Mouse (Mus musculus): ENCODE measurements around the gene Fut4.

Fut4 gene

GRCm38 (mm10) chr9:14752001-14752522 is at the start of gene Fut4:
Gene Fut4, minus strand, starts transcription at chr9:14752393.
- no peak for DNase-seq (ENCODE audit: low spot score in 2 of 2)

- DNase-seq (ENCODE audit: low spot score in 2 of 2): no peak
Measured at GRCm38 (mm10) chr9:14787356-14787755, 35.2 kb upstream of the Fut4 start.

- DNase-seq (ENCODE audit: low spot score in 2 of 2): peak; percentile 89 to 92
Measured at GRCm38 (mm10) chr9:14784039-14785002, 32.1 kb upstream of the Fut4 start, which contains the start of the genes Mre11a and Ankrd49. Gene Mre11a, plus strand, starts transcription at chr9:14784654. Gene Ankrd49, minus strand, starts transcription at chr9:14784856.

GRCm38 (mm10) chr9:14778341-14778740 is 26.1 kb upstream of the Fut4 start:
- no peak for DNase-seq (ENCODE audit: low spot score in 2 of 2)

GRCm38 (mm10) chr9:14773813-14774212 is 21.6 kb upstream of the Fut4 start:
- DNase-seq (ENCODE audit: low spot score in 2 of 2): no peak

GRCm38 (mm10) chr9:14772074-14772473 is 19.9 kb upstream of the Fut4 start:
- no peak for DNase-seq (ENCODE audit: low spot score in 2 of 2)

- DNase-seq (ENCODE audit: low spot score in 2 of 2): no peak
Measured at GRCm38 (mm10) chr9:14770803-14771471, 18.7 kb upstream of the Fut4 start, which contains the start of gene 1700012B09Rik. Gene 1700012B09Rik, minus strand, starts transcription at chr9:14771030.

GRCm38 (mm10) chr9:14769811-14770210 is 17.6 kb upstream of the Fut4 start:
- DNase-seq (ENCODE audit: low spot score in 2 of 2): no peak

- no peak for DNase-seq (ENCODE audit: low spot score in 2 of 2)
Measured at GRCm38 (mm10) chr9:14764765-14765164, 12.6 kb upstream of the Fut4 start.

- no peak for DNase-seq (ENCODE audit: low spot score in 2 of 2)
Measured at GRCm38 (mm10) chr9:14759261-14759660, 7.1 kb upstream of the Fut4 start.

GRCm38 (mm10) chr9:14758590-14758989 is 6.4 kb upstream of the Fut4 start:
- no peak for DNase-seq (ENCODE audit: low spot score in 2 of 2)

GRCm38 (mm10) chr9:14754469-14754868 is 2.3 kb upstream of the Fut4 start:
- no peak for DNase-seq (ENCODE audit: low spot score in 2 of 2)

- no peak for DNase-seq (ENCODE audit: low spot score in 2 of 2)
Measured at GRCm38 (mm10) chr9:14753947-14754346, 1.8 kb upstream of the Fut4 start.

- no peak for DNase-seq (ENCODE audit: low spot score in 2 of 2)
Measured at GRCm38 (mm10) chr9:14751503-14752000, 641 bp downstream of the Fut4 start.

- DNase-seq (ENCODE audit: low spot score in 2 of 2): no peak
Measured at GRCm38 (mm10) chr9:14750901-14751502, 1.2 kb downstream of the Fut4 start.

- no peak for DNase-seq (ENCODE audit: low spot score in 2 of 2)
Measured at GRCm38 (mm10) chr9:14740151-14740924, 11.9 kb downstream of the Fut4 start, which contains the start of gene Piwil4. Gene Piwil4, minus strand, starts transcription at chr9:14740733.

- no peak for DNase-seq (ENCODE audit: low spot score in 2 of 2)
Measured at GRCm38 (mm10) chr9:14739498-14740150, 12.6 kb downstream of the Fut4 start.

GRCm38 (mm10) chr9:14730941-14731541 is 21.2 kb downstream of the Fut4 start:
- DNase-seq (ENCODE audit: low spot score in 2 of 2): no peak

GRCm38 (mm10) chr9:14728365-14728764 is 23.8 kb downstream of the Fut4 start:
- no peak for DNase-seq (ENCODE audit: low spot score in 2 of 2)

- no peak for DNase-seq (ENCODE audit: low spot score in 2 of 2)
Measured at GRCm38 (mm10) chr9:14726629-14727028, 25.6 kb downstream of the Fut4 start.

Data from right cerebral cortex, postnatal 36 days (tissue).